Mouse (Mus musculus) hindbrain, embryonic 12.5 days (tissue): ENCODE results near the gene Polrmt. TPM values are rescaled to one million over a fixed set of nuclear protein-coding genes. Genes with fewer than 3 reads are reported as not detected.

ENCODE experiments used
- ATAC-seq: fragments of 200-750 bp; cut with Nextera tagmentation; 2 replicates; pipeline ENCODE4 v1.8.0; 2017; ENCODE audit warnings: moderate TSS enrichment; ENCODE audit not compliant: low FRiP score
- H3K27ac ChIP-seq: fragments of 300-500 bp; sonication (generic); 2 replicates; pipeline ENCODE4 v1.5.1; 2016; ENCODE audit warnings: mild to moderate bottlenecking
- H3K27me3 ChIP-seq: fragments of 300-500 bp; sonication (generic); 2 replicates; pipeline ENCODE4 v1.6.1; 2016; ENCODE audit warnings: mild to moderate bottlenecking
- H3K36me3 ChIP-seq: fragments of 300-500 bp; sonication (generic); 2 replicates; pipeline ENCODE4 v1.6.1; 2016; ENCODE audit warnings: mild to moderate bottlenecking
- H3K4me1 ChIP-seq: fragments of 300-500 bp; sonication (generic); 2 replicates; pipeline ENCODE4 v1.6.1; 2016
- H3K4me2 ChIP-seq: fragments of 300-500 bp; sonication (generic); replicated peaks from 2 replicates; pipeline ENCODE4 v1.6.1; 2016; ENCODE audit warnings: mild to moderate bottlenecking
- H3K4me3 ChIP-seq: fragments of 300-500 bp; sonication (generic); 2 replicates; pipeline ENCODE4 v1.5.1; 2016; ENCODE audit warnings: mild to moderate bottlenecking
- H3K9ac ChIP-seq: fragments of 300-500 bp; sonication (generic); 2 replicates; pipeline ENCODE4 v1.6.1; 2016; ENCODE audit warnings: mild to moderate bottlenecking, moderate library complexity
- H3K9me3 ChIP-seq: fragments of 300-500 bp; sonication (generic); replicated peaks from 2 replicates; pipeline ENCODE4 v1.6.1; 2016; ENCODE audit warnings: mild to moderate bottlenecking
- whole genome bisulfite sequencing: fragments of 180-500 bp; shearing (Covaris S2); methylation state at CpG from one replicate; pipeline ENCODE4 v1.1.7; 2016; 5-methylcytosine and 5-hydroxymethylcytosine counted together
- polyA plus RNA-seq: library from polyadenylated mRNA; unstranded; fragments of >200 nt; fragmentation: Nextera tagmentation; extraction: Ambion mirVana; gene quantifications from 2 replicates; pipeline ENCODE4 v1.2.1, GENCODE M21; 2016

Polrmt gene
- polyA plus RNA-seq, 1 experiment from 2014 or later = 47.5 TPM

DNA sequence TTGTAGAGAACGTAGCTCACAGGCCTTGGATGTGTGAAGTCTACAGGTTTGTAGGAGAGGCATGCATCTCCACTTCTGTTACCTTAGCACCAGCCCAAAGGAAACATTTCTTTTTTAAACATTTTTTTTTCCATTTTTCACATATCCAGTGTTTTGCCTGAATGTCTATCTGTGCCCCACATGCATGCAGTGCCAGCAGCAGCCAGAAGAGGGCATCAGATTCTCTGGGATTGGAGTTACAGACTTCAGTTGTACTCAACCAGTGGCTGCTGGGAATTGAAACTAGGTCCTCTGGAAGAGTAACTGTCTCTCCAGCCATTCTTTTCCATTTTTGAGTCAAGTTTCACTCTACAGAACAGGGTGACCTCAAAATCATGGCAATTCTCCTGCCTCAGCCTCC lies 13.9 kb downstream of the Polrmt start:
- Histone ChIP-seq H3K9me3 (0 out of 2 replicates have a peak, but pooled peaks cover 9% of the 10 kb centered on the region), H3K36me3 (peaks cover 38% of the 10 kb centered on the region), H3K27me3 (peaks cover 20% of the 10 kb centered on the region), H3K27ac (no peak overlapping the region), H3K4me1 (peaks cover 5% of the 10 kb centered on the region), H3K9ac (no peak overlapping the region), H3K4me3 (no peak overlapping the region), H3K4me2 (no peak overlapping the region)
- ATAC-seq = no peak
- WGBS = 100% methylated on average over 1 of the region's 1 CpGs

DNA sequence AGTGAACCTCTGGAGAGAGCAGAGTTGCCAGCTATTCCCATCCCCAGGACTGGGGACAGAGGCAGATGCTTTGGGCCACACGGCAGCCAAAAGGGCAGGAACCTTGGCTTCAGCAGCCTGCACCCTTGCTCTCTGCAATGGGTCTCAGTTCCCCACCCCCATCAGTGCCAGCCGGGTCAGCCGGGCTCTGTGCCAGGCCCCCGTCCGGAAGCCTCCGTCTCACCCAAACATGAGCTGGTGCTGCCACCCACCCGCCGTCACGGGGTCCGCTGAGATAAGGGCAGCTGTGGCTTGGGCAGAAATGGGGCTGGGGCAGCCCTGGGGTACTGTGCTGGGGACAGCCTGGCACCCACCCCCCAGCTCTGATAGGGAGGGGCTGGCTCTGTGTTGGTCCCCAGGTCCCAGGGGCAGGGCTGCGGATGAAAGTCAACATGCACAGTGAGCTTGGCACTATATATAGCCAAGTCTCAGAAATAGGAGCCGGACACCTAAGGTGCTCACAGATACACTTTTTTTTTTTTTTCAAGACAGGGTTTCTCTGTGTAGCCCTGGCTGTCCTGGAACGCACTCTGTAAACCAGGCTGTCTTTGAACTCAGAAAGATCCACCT lies 16.9 kb downstream of the Polrmt start:
- Histone ChIP-seq H3K4me2 (no peak overlapping the region), H3K4me1 (no peaks in the 10 kb centered on the region; the same call in none of the 2 replicates), H3K9me3 (0 out of 2 replicates have a peak, but pooled peaks cover 4% of the 10 kb centered on the region), H3K27me3 (no peaks in the 10 kb centered on the region), H3K4me3 (no peak overlapping the region), H3K9ac (no peak overlapping the region), H3K27ac (no peak overlapping the region), H3K36me3 (peaks cover 8% of the 10 kb centered on the region)
- no peak for ATAC-seq
- WGBS = 87% methylated on average over 13 of the region's 13 CpGs

DNA sequence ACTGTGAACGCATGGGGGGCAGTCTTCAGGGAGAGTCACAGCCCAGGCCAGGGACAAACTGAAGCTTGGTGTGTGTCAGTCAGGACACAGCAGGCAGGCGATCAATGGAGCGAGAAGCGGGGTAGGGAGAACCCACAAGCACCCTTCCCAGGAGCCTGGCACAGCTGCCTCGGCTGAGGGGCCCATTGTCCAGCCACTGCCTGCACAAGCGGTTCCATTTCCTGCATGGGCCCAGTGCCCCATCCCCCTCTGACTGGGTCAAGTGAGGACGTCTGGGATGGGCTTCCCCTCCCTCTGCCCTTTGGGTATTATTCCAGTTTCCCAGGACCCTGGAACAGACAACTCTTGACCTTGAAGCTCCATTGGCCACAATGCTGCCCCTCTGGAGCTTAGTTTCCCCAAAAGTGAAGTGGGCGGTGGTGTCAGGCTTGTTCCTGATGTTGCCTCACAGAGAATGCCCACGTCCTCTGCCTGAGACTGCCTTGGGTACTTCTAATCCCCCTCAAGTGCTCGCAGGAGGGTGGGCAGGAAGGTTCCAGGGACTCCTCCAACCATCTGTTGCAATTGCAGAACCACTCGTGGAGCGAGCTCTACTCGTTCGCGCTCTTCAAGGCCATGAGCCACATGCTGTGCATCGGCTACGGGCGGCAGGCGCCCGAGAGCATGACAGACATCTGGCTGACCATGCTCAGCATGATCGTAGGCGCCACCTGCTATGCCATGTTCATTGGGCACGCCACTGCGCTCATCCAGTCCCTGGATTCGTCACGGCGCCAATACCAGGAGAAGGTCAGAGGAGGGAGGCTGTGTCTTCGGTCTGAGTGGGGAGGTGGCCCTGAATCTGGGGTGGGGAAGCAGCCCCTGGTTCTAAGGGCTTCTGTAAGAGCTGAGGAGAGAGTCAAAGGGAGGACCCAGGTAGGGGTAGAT lies 17.8 kb downstream of the Polrmt start:
- Histone ChIP-seq H3K4me1 (no peaks in the 10 kb centered on the region; the same call in none of the 2 replicates), H3K27ac (no peak overlapping the region), H3K36me3 (no peaks in the 10 kb centered on the region; the same call in 1 of the 2 replicates), H3K4me3 (no peak overlapping the region), H3K4me2 (no peak overlapping the region), H3K9ac (no peak overlapping the region), H3K9me3 (0 out of 2 replicates have a peak, but pooled peaks cover 4% of the 10 kb centered on the region), H3K27me3 (no peaks in the 10 kb centered on the region)
- WGBS = 73% methylated on average over 28 of the region's 28 CpGs
- 0 out of 2 replicates have a peak, but pooled peaks have one; percentile 14 for ATAC-seq

DNA sequence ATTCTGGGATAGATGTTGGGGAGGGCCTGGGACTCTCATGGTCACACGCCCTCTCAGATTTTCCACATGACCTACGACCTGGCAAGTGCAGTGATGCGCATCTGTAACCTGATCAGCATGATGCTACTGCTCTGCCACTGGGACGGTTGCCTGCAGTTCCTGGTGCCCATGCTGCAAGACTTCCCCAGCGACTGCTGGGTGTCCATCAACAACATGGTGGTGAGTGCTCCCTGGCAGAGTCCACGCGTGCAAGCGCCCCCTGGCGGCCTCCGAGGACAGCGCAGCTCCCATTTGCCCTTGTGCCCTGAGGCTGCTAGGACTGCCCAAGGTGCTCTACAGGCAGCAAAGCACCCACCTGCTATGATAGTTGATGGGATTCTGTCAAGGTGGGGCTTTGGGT lies 20.3 kb downstream of the Polrmt start:
- no peak for ATAC-seq
- WGBS = 39% methylated on average over 11 of the region's 11 CpGs

DNA sequence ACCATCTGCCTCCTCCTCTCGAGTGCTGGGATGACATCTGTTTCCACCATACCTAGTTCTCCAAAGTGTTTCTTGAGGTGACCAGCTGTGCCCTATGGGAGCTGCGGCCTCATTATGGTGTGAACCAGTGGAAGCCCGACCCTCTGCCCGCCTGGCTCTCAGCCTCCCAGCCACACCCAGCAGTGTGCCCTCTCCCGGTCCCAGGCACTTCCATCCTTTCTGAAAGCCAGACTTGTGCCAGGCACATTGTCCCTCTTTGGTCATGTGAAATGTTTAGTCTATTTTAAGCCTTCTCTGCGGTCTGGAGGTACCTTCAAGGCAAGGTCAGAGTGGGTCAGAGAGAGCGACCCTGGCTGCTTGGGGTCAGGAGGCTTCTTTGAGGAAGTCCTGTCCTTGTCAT lies 22.7 kb downstream of the Polrmt start:
- no peak overlapping the region for H3K27ac ChIP-seq
- no peak overlapping the region for H3K4me3 ChIP-seq
- no peak overlapping the region for H3K4me2 ChIP-seq
- H3K27me3 ChIP-seq = peaks cover 14% of the 10 kb centered on the region
- WGBS = 81% methylated on average over 7 of the region's 7 CpGs
- no peaks in the 10 kb centered on the region for H3K36me3 ChIP-seq
- no peak overlapping the region for H3K9ac ChIP-seq
- no peak for ATAC-seq
- no peaks in the 10 kb centered on the region for H3K9me3 ChIP-seq
- no peaks in the 10 kb centered on the region; the same call in none of the 2 replicates for H3K4me1 ChIP-seq

More for the DNA sequence above, 20.3 kb downstream of the Polrmt start:
- Histone ChIP-seq H3K4me1 (no peaks in the 10 kb centered on the region; the same call in none of the 2 replicates), H3K36me3 (no peaks in the 10 kb centered on the region), H3K27me3 (no peaks in the 10 kb centered on the region), H3K27ac (no peak overlapping the region), H3K4me3 (no peak overlapping the region), H3K9me3 (no peaks in the 10 kb centered on the region), H3K4me2 (no peak overlapping the region), H3K9ac (no peak overlapping the region)

DNA sequence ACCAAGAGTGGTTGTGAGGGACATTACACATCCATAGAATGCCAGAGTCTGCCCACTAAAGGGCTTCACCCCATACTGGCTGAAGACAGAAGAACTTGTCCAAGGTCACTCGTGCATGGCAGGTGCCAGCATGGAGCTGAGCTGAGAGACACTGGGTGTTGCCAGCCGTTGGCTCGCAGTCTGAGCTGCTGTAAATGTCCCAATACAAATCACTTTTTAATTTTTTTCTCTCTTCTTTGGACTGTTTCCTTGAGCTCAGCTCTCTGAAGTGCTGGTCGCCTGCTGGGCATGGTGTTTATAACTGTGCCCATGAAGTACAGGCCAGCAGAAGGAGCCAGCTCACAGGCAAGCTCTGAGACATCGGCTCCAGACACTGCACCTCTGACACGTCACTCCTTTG lies 23.3 kb downstream of the Polrmt start:
- Histone ChIP-seq H3K36me3 (no peaks in the 10 kb centered on the region), H3K27me3 (peaks cover 20% of the 10 kb centered on the region), H3K4me2 (no peak overlapping the region), H3K9me3 (no peaks in the 10 kb centered on the region), H3K27ac (no peak overlapping the region), H3K4me1 (no peaks in the 10 kb centered on the region; the same call in 1 of the 2 replicates), H3K9ac (no peak overlapping the region), H3K4me3 (no peak overlapping the region)
- WGBS = 64% methylated on average over 6 of the region's 6 CpGs
- ATAC-seq = no peak

DNA sequence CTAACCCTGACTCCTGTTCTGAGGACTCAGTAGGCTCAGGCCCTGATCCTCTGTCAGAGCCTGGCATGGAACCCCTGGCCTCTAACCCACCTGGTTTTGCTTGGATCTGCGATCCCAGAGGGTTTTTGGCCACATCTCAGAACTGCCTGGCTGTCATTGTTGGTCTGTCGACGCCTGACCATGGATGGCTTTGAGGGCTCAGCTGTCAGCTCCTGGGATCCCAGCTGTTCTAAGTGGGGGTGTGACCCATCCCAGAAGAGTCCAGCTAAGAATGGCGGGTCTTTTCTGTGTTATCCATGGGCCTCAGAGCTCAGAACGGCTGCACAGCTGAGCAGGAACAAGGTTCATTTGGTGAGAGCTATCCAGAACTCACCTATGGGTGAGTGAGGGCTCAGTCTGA lies 25.3 kb downstream of the Polrmt start:
- Histone ChIP-seq H3K9me3 (no peaks in the 10 kb centered on the region), H3K4me2 (no peak overlapping the region), H3K9ac (no peak overlapping the region), H3K36me3 (no peaks in the 10 kb centered on the region), H3K27me3 (peaks cover 39% of the 10 kb centered on the region), H3K4me1 (peaks cover 18% of the 10 kb centered on the region), H3K4me3 (no peak overlapping the region), H3K27ac (no peak overlapping the region)
- 60% methylated on average over 5 of the region's 5 CpGs for WGBS
- ATAC-seq = no peak

DNA sequence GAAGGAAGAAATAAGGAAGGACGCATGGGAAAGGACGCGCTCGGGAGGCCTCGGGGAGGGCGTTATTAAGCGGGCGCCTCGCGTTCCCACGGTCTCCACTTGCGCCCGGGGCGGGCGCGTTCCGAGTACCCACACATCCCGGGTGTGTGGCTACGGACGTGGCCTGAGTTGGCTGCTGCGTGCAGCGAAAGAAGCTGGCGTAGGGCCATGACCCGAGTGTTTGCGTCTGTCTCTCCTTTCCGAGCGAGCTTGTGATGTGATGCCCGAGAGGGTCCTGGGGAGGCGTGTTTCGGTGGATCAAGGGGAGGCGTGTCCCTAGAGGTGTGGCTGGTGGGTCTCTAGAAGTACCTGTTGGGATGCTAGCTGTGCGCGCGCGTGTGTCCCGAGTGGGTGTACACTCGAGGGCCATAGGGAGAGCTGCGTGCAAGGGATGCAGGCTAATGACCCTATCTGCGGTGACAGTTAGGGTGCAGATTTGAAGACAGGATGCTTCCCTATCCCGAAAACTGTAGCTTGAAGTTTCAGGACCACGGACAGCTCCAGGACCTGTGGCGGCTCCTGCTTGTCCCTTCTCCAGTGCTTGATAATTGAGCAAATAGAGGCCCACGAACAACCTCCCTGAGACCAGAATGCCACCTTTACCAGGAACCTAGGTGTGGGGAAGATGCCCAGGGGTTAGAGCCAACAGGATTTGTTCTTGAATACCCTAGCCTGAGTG lies 28.6 kb downstream of the Polrmt start:
- no peaks in the 10 kb centered on the region for H3K9me3 ChIP-seq
- ATAC-seq = 0 out of 2 replicates have a peak, but pooled peaks have one; percentile 14
- H3K4me1 ChIP-seq = peaks cover 18% of the 10 kb centered on the region
- peak overlapping the region; percentile 72 for H3K4me3 ChIP-seq
- H3K4me2 ChIP-seq = peak overlapping the region; percentile 99
- H3K27ac ChIP-seq = no peak overlapping the region
- WGBS = 5% methylated on average over 43 of the region's 43 CpGs
- H3K9ac ChIP-seq = peak overlapping the region; percentile 74; the same call in 1 of the 2 replicates
- no peaks in the 10 kb centered on the region for H3K36me3 ChIP-seq
- H3K27me3 ChIP-seq = peaks cover 55% of the 10 kb centered on the region

DNA sequence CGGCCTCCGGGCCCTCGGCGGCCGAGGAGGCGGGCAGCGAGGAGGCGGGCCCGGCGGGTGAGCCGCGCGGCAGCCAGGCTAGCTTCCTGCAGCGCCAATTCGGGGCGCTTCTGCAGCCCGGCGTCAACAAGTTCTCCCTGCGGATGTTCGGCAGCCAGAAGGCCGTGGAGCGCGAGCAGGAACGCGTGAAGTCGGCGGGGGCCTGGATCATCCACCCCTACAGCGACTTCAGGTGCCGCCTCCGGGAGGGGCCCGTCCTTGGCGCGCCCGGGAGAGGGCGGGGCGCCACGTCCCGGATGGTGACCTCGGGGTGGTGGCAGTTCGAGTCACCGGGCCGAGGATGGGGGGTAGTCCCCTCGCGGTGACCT lies 29.4 kb downstream of the Polrmt start:
- H3K9ac ChIP-seq = peak overlapping the region; percentile 74
- H3K4me2 ChIP-seq = peak overlapping the region; percentile 99
- no peaks in the 10 kb centered on the region for H3K9me3 ChIP-seq
- under 1% methylated on average over 44 of the region's 44 CpGs for WGBS
- peak overlapping the region; percentile 72 for H3K4me3 ChIP-seq
- ATAC-seq = peak; percentile 12
- peaks cover 18% of the 10 kb centered on the region for H3K4me1 ChIP-seq
- H3K36me3 ChIP-seq = peaks cover 2% of the 10 kb centered on the region
- H3K27ac ChIP-seq = no peak overlapping the region
- H3K27me3 ChIP-seq = peaks cover 55% of the 10 kb centered on the region

DNA sequence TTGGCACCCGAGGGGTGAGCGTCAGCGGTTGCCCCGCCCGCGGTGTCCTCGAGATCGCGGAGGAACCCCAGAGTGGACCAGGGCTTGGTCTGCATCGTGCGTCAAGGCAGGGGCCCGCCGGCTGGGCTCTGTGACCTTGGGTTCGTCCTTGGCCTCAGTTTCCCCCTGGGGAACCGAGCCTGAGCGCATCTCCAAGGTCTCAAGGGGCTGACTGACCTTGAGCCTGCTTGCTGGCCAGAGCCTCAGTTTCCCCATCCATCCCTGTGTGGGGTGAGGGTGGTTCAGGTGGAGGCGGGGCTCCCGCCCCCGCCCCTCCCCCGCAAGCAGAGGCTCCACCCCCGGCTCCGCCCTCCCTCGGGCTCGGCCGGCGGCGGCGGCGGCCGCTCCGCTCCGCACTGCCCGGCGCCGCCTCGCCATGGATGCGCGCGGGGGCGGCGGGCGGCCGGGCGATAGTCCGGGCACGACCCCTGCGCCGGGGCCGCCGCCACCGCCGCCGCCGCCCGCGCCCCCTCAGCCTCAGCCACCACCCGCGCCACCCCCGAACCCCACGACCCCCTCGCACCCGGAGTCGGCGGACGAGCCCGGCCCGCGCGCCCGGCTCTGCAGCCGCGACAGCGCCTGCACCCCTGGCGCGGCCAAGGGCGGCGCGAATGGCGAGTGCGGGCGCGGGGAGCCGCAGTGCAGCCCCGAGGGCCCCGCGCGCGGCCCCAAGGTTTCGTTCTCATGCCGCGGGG lies 30.0 kb downstream of the Polrmt start, which contains the start of gene Hcn2:
Hcn2 (plus strand) TSS at position 381 of the 734 bp plus-strand sequence.
- 2% methylated on average over 45 of the region's 91 CpGs for WGBS
- Histone ChIP-seq H3K27me3 (peaks cover 55% of the 10 kb centered on the region), H3K4me1 (peaks cover 18% of the 10 kb centered on the region), H3K9me3 (no peaks in the 10 kb centered on the region), H3K36me3 (peaks cover 8% of the 10 kb centered on the region), H3K4me2 (peak within 1 kb of the TSS; percentile 99), H3K9ac (peak within 1 kb of the TSS; percentile 74), H3K27ac (no peak within 1 kb of the TSS), H3K4me3 (peak within 1 kb of the TSS; percentile 72)
- peak; percentile 39 for ATAC-seq

DNA sequence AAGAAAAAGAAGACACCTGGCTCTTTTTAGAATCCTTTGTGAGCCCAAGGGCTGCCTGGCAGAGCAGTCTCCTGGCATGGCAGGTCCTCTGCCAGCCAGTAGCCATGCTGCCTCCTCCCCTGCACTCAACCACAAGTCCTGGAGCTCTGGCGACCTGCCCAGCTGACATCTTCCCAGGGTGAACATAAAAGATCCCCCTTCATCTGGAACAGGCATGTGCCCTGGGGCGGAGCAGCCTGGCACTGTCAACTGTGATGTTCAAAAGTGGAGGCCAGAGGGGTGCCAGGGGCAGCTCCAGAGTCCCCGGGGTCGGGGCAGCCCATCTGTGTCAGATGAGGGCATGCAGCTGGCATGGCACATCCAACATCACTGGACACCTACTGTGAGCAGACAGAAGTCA lies 31.4 kb downstream of the Polrmt start:
- Histone ChIP-seq H3K27me3 (peaks cover 50% of the 10 kb centered on the region), H3K9ac (no peak overlapping the region), H3K4me3 (no peak overlapping the region), H3K4me1 (peaks cover 18% of the 10 kb centered on the region), H3K27ac (no peak overlapping the region), H3K9me3 (no peaks in the 10 kb centered on the region), H3K36me3 (peaks cover 22% of the 10 kb centered on the region), H3K4me2 (no peak overlapping the region)
- no peak for ATAC-seq
- 67% methylated on average over 4 of the region's 4 CpGs for WGBS
